In genomic region chr14:18241786-18242185, GRCm38 (mm10) we compare ENCODE assay signal across 24 mouse cellular contexts.
"Had no signal": no experiment of that assay in that cellular context is flagged by ENCODE, and none has a peak within 500 bp of the region (broad histone marks: within the 10 kb centered on the region; RNA-seq: fewer than 3 reads in every experiment).

No protein-coding gene starts in this region.

- H3K4me3 ChIP-seq: gastrocnemius, adult 2 months; heart, adult 2 months; heart, embryonic 13.5 days; heart, embryonic 15.5 days; hindbrain, embryonic 13.5 days; hindbrain, embryonic 15.5 days; kidney, embryonic 15.5 days; limb, embryonic 10.5 days; limb, embryonic 12.5 days had no signal

- H3K27me3 ChIP-seq: heart, embryonic 13.5 days; heart, embryonic 15.5 days; hindbrain, embryonic 13.5 days; hindbrain, embryonic 15.5 days; kidney, embryonic 15.5 days; limb, embryonic 12.5 days had no signal

- H3K27ac ChIP-seq: gastrocnemius, adult 2 months; heart, adult 2 months; heart, embryonic 13.5 days; heart, embryonic 15.5 days; hindbrain, embryonic 13.5 days; hindbrain, embryonic 15.5 days; hindbrain, postnatal 0 days; kidney, embryonic 15.5 days; kidney, postnatal 0 days; limb, embryonic 10.5 days; limb, embryonic 12.5 days had no signal

- H3K4me2 ChIP-seq: heart, embryonic 11.5 days; heart, embryonic 13.5 days; heart, embryonic 15.5 days; hindbrain, embryonic 13.5 days; hindbrain, embryonic 15.5 days; kidney, embryonic 15.5 days; limb, embryonic 12.5 days had no signal

- H3K9ac ChIP-seq: heart, embryonic 13.5 days; heart, embryonic 15.5 days; hindbrain, embryonic 13.5 days; hindbrain, embryonic 15.5 days; kidney, embryonic 15.5 days; limb, embryonic 12.5 days had no signal

- H3K4me1 ChIP-seq: hindbrain, embryonic 13.5 days; limb, embryonic 12.5 days had no signal

- ATAC-seq: hindbrain, postnatal 0 days; intestine, embryonic 16.5 days had no signal

- DNase-seq: gastrocnemius, adult 2 months; gastrocnemius, postnatal 14 days; gastrocnemius, postnatal 36 days; heart, adult 2 months; heart, postnatal 14 days; heart, postnatal 36 days; kidney, adult 11 months; kidney, adult 2 months; kidney, adult 9 months; kidney, postnatal 14 days; kidney, postnatal 36 days; layer of hippocampus, adult 9-11 months; layer of hippocampus, postnatal 36 days had no signal

- H3K9me3 ChIP-seq: heart, embryonic 13.5 days; heart, embryonic 15.5 days; hindbrain, embryonic 13.5 days; hindbrain, embryonic 15.5 days; kidney, embryonic 15.5 days; limb, embryonic 10.5 days; limb, embryonic 12.5 days had no signal

- H3K36me3 ChIP-seq: heart, embryonic 13.5 days; heart, embryonic 15.5 days; hindbrain, embryonic 13.5 days; hindbrain, embryonic 15.5 days; kidney, embryonic 15.5 days; limb, embryonic 10.5 days; limb, embryonic 12.5 days had no signal
